Mouse (Mus musculus) kidney, adult 2 months (tissue): Measurements from ENCODE around the gene Arhgap10. TPM values are rescaled to one million over a fixed set of nuclear protein-coding genes. Genes with fewer than 3 reads are reported as not detected.

Experiments used
- DNase-seq: peaks from one replicate; pipeline ENCODE4 v3.0.0; 2021
- H3K27ac ChIP-seq: fragments of 200-500 bp; 2 replicates; pipeline ENCODE4 v1.5.1; 2012; ENCODE audit warnings: low read depth, low read length, control low read depth, inconsistent platforms; ENCODE audit not compliant: insufficient read depth
- H3K27me3 ChIP-seq: fragments of 200-500 bp; replicated peaks from 2 replicates; pipeline ENCODE4 v1.6.1; 2012; ENCODE audit warnings: mild to moderate bottlenecking, moderate library complexity, low read length, inconsistent platforms; ENCODE audit not compliant: control insufficient read depth, insufficient read depth
- H3K36me3 ChIP-seq: fragments of 200-500 bp; 2 replicates; pipeline ENCODE4 v1.6.1; 2012; ENCODE audit warnings: mild to moderate bottlenecking, moderate library complexity, low read length, inconsistent platforms; ENCODE audit not compliant: control insufficient read depth, insufficient read depth
- H3K4me1 ChIP-seq: fragments of 200-500 bp; 2 replicates; pipeline ENCODE4 v1.6.1; 2011; ENCODE audit warnings: low read length; ENCODE audit not compliant: control insufficient read depth, insufficient read depth
- H3K4me3 ChIP-seq: fragments of 200-500 bp; 2 replicates; pipeline ENCODE4 v1.5.1; 2011; ENCODE audit warnings: mild to moderate bottlenecking, low read depth, low read length, control low read depth; ENCODE audit not compliant: insufficient read depth
- CTCF ChIP-seq: fragments of 200-500 bp; conservative IDR thresholded peaks from 2 replicates; pipeline ENCODE4 v1.5.1; 2011; ENCODE audit warnings: low read depth, mild to moderate bottlenecking, control low read depth, low read length, moderate library complexity, mixed read lengths; ENCODE audit not compliant: insufficient read depth, insufficient read length
- POLR2A ChIP-seq: fragments of 200-500 bp; IDR thresholded peaks from one replicate; pipeline ENCODE4 v1.6.1; 2011; ENCODE audit warnings: low read depth, low read length, control low read depth
- WGBS: fragments of 180-500 bp; shearing (Covaris S2); methylation state at CpG from one replicate; pipeline ENCODE4 v1.1.7; 2018; 5-methylcytosine and 5-hydroxymethylcytosine counted together
- polyA plus RNA-seq: library from polyadenylated mRNA; depleted of rRNA; stranded (reverse); fragments of >200 nt; gene quantifications from 2 replicates; pipeline ENCODE4 v1.2.3, GENCODE M21; 2012

Gene Arhgap10
- polyA plus RNA-seq, 1 experiment = 28.0 TPM

GRCm38 (mm10) chr8:77351177-77351860 lies 166.4 kb downstream of the Arhgap10 start:
- no peak for DNase-seq
- 92% methylated on average over 9 of the region's 9 CpGs for WGBS
- Histone ChIP-seq H3K4me3 (no peak overlapping the region), H3K4me1 (no peaks in the 10 kb centered on the region), H3K27me3 (no peaks in the 10 kb centered on the region), H3K36me3 (peaks cover 4% of the 10 kb centered on the region; the same call in 1 of the 2 replicates), H3K27ac (no peak overlapping the region)
- TF ChIP-seq POLR2A (no peak), CTCF (no peak)

GRCm38 (mm10) chr8:77350121-77350777 lies 167.5 kb downstream of the Arhgap10 start:
- Histone ChIP-seq H3K36me3 (no peaks in the 10 kb centered on the region; the same call in 1 of the 2 replicates), H3K4me1 (no peaks in the 10 kb centered on the region), H3K27me3 (no peaks in the 10 kb centered on the region), H3K4me3 (no peak overlapping the region), H3K27ac (no peak overlapping the region)
- WGBS = 70% methylated on average over 4 of the region's 4 CpGs
- no peak for DNase-seq
- no peak for TF ChIP-seq CTCF
- no peak for TF ChIP-seq POLR2A

DNA sequence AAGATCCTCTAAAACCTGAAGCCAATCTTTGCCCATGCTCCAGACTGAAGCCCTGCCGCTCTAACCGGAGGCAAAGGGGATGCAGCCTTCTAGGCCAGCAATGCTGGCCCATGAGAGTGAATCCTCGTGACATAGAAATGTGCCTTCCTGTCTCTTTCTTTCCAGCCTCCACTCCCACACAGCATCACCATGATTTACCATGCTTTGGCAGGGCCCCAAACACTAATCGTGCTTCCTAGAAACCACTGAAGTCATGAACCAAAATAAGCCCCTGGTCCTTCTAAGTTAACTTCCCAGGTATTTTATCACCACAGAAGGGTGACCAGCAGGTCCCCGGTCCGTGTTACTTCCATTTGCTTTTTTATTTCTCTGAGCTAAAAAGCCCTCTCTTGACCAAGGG lies 173.8 kb downstream of the Arhgap10 start:
- peak; percentile 46 for DNase-seq
- Histone ChIP-seq H3K27me3 (no peaks in the 10 kb centered on the region), H3K27ac (no peak overlapping the region), H3K4me1 (no peaks in the 10 kb centered on the region), H3K36me3 (0 out of 2 replicates have a peak, but pooled peaks cover 2% of the 10 kb centered on the region), H3K4me3 (no peak overlapping the region)
- TF ChIP-seq CTCF (no peak), POLR2A (no peak)
- 68% methylated on average over 6 of the region's 6 CpGs for WGBS

GRCm38 (mm10) chr8:77343335-77343734 lies 174.4 kb downstream of the Arhgap10 start:
- TF ChIP-seq CTCF (no peak), POLR2A (no peak)
- 83% methylated on average over 3 of the region's 3 CpGs for WGBS
- Histone ChIP-seq H3K4me3 (no peak overlapping the region), H3K27ac (no peak overlapping the region), H3K27me3 (no peaks in the 10 kb centered on the region), H3K4me1 (no peaks in the 10 kb centered on the region), H3K36me3 (0 out of 2 replicates have a peak, but pooled peaks cover 2% of the 10 kb centered on the region)
- DNase-seq = peak; percentile 43

GRCm38 (mm10) chr8:77342144-77342543 lies 175.6 kb downstream of the Arhgap10 start:
- no peaks in the 10 kb centered on the region for H3K27me3 ChIP-seq
- WGBS = 69% methylated on average over 4 of the region's 4 CpGs
- no peak for DNase-seq
- no peak overlapping the region for H3K4me3 ChIP-seq
- no peaks in the 10 kb centered on the region for H3K4me1 ChIP-seq
- TF ChIP-seq CTCF (no peak), POLR2A (no peak)
- H3K27ac ChIP-seq = no peak overlapping the region
- 0 out of 2 replicates have a peak, but pooled peaks cover 2% of the 10 kb centered on the region for H3K36me3 ChIP-seq

DNA sequence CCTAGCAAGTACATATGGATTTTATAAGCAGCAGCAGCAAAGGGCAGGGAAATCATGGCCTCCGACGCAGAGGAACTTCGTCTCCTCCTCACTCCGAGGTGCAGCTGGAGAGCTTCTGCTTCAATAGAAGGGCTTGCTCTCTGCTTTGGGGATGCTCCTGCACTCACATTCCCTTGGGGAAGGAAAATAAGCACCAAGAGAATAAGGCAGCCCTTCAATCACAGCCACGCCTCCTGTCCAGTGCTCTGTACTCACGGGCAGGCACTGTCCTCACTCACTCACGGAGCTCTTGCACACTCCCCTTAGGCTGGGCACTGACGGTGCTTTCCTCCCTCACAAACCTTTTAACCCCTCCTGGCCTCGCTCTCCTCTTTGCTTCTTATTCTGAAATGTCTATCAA lies 176.4 kb downstream of the Arhgap10 start:
- Histone ChIP-seq H3K27ac (no peak overlapping the region), H3K27me3 (no peaks in the 10 kb centered on the region), H3K4me1 (no peaks in the 10 kb centered on the region), H3K36me3 (0 out of 2 replicates have a peak, but pooled peaks cover 2% of the 10 kb centered on the region), H3K4me3 (no peak overlapping the region)
- no peak for TF ChIP-seq CTCF
- no peak for TF ChIP-seq POLR2A
- no peak for DNase-seq
- WGBS = 73% methylated on average over 9 of the region's 9 CpGs

DNA sequence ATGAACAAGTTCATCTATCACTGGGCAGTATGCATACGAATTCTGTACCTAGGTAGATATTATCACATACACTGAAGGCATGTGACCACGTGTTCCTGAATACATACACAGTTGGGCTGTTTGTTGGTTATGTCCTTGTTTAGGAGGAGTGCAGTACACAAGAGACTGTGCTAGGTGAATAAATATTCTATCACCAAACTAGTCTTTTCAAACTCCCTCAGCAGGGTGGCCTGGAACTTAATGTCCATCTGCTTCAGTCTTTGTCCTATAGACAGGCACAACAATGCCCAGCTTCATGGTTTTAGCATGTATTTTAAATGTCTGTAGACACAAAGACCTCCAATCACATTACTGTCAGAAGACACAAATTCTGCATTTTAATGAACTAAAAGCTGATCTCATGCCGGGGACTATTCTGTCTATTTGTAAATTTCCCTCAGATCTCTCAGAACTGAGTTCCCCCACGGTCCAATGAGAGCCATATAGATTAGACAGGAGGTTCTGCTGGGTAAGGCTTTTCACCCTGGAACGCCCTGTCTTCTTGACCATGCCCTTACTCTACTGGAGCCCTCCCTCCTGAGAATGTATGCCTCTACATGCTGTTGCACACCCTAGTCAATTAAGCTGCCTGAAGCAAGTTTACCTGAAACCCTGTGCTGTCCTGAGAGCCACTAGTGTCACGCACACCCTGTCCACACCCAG lies 177.6 kb downstream of the Arhgap10 start:
- Histone ChIP-seq H3K4me1 (no peaks in the 10 kb centered on the region), H3K27ac (no peak overlapping the region), H3K4me3 (no peak overlapping the region), H3K36me3 (0 out of 2 replicates have a peak, but pooled peaks cover 2% of the 10 kb centered on the region), H3K27me3 (no peaks in the 10 kb centered on the region)
- TF ChIP-seq CTCF (no peak), POLR2A (no peak)
- no peak for DNase-seq
- 89% methylated on average over 6 of the region's 6 CpGs for WGBS
